Mouse (Mus musculus): ENCODE data around the gene Sorcs2.

GRCm38 (mm10) chr5:36427831-36428230 lies 29.9 kb upstream of the Sorcs2 start:
- TF ChIP-seq CTCF (IDR thresholded peaks at IDR 0.05; ENCODE audit: control insufficient read depth, insufficient read depth, low read length) (no peak), POLR2A (IDR thresholded peaks at IDR 0.05; ENCODE audit: borderline replicate concordance, control insufficient read depth, low read depth, low read length) (no peak)
